Mouse (Mus musculus): ENCODE results near the gene Gm4871.

Gm4871 gene

DNA sequence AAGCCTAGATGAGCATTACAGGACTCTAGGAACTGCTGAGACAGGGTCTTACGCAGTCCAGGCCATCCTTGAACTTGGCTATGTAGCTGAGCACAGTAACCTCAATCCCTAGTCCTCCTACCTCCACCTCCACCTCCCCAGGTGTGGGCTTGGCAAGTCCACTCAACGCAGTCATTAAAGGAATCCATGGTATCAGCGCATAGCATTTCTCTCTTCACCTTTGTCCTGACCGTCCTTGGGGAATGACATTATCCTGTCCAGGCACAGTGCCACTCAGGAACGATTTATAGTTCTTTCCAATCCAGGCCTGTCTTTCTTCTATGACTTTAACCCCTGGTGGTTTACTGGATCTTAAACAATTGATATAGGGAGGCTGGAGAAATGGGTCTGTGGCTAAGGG lies 42.1 kb downstream of the Gm4871 start:
- DNase-seq (ENCODE audit: low spot score) = no peak

- DNase-seq (ENCODE audit: low spot score) = no peak
Measured at GRCm38 (mm10) chr5:144990051-144990450, 42.5 kb downstream of the Gm4871 start.

GRCm38 (mm10) chr5:144989061-144989405 lies 43.5 kb downstream of the Gm4871 start:
- no peak for DNase-seq (ENCODE audit: low spot score)

- DNase-seq (ENCODE audit: low spot score) = no peak
Measured at GRCm38 (mm10) chr5:144988340-144989060, 44.1 kb downstream of the Gm4871 start.

GRCm38 (mm10) chr5:144987561-144987960 lies 45.0 kb downstream of the Gm4871 start:
- no peak for DNase-seq (ENCODE audit: low spot score)

DNA sequence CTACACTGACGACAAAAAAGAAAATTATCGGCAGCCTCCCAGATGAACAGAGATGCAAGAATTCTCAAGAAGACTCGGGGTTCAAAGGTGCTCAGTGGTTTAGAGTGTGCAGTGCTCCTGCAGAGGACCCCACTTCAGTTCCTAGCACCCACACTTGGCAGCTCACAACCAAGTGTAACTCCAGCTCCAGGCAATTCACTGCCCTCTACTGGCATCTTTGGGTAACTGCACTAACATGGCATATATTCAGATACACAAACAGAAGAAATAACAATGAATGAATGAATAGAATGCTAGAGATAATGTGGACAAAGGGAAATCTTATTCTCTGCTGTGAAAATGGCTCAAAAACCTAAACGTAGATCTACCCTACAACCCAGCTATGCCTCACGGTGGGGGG lies 47.7 kb downstream of the Gm4871 start:
- no peak for DNase-seq (ENCODE audit: low spot score)

DNA sequence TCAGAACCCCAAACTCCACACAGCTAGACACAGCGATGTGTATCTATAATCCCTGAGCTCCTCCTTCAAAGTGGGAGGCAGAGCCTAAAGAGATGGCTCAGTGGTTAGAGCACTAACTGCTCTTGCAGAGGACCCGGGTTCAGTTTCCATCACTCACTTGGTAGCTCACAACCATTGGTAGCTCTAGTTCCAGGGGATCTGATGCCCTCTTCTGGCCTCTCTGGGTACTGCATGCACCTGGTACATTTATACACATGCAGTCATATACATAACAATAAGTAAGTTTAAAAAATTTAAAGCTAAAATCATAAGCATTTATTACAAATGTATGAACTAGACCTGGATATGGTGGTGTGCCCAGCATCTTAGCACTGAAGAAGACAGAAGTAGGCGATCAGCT lies 49.3 kb downstream of the Gm4871 start:
- no peak for DNase-seq (ENCODE audit: low spot score)

Data from T-cell, adult 2 months (primary cell).